Mouse (Mus musculus) lung, postnatal 0 days (tissue): ENCODE results near the gene Hist1h2bm. TPM values are rescaled to one million over a fixed set of nuclear protein-coding genes. Genes with fewer than 3 reads are reported as not detected.
"Not testable (repeated sequence)": the region's sequence is repeated elsewhere in the genome, so short reads cannot be mapped to it uniquely, and the experiment has no call there.

Source experiments
- ATAC-seq: fragments of 200-750 bp; cut with Nextera tagmentation; 2 replicates; pipeline ENCODE4 v1.8.0; 2017; ENCODE audit warnings: moderate library complexity
- DNase-seq: peaks from one replicate; pipeline ENCODE4 v3.0.0-alpha.2; 2016; ENCODE audit warnings: low spot score
- H3K27ac ChIP-seq: fragments of 300-500 bp; sonication (generic); 2 replicates; pipeline ENCODE4 v1.5.1; 2014; ENCODE audit warnings: antibody characterized with exemption, mild to moderate bottlenecking, low read length, mixed read lengths
- H3K27me3 ChIP-seq: fragments of 300-500 bp; sonication (generic); replicated peaks from 2 replicates; pipeline ENCODE4 v1.6.1; 2014; ENCODE audit warnings: low read length, mixed read lengths; ENCODE audit not compliant: insufficient read depth
- H3K36me3 ChIP-seq: fragments of 300-500 bp; sonication (generic); 2 replicates; pipeline ENCODE4 v1.6.1; 2014; ENCODE audit warnings: low read length, mixed read lengths; ENCODE audit not compliant: insufficient read depth
- H3K4me1 ChIP-seq: fragments of 300-500 bp; sonication (generic); 2 replicates; pipeline ENCODE4 v1.6.1; 2014; ENCODE audit warnings: antibody characterized with exemption, low read depth, low read length, mixed read lengths; ENCODE audit not compliant: insufficient read depth
- H3K4me2 ChIP-seq: fragments of 300-500 bp; sonication (generic); replicated peaks from 2 replicates; pipeline ENCODE4 v1.6.1; 2014; ENCODE audit warnings: low read depth, mild to moderate bottlenecking, low read length, moderate library complexity, mixed read lengths
- H3K4me3 ChIP-seq: fragments of 300-500 bp; sonication (generic); 2 replicates; pipeline ENCODE4 v1.5.1; 2014; ENCODE audit warnings: low read depth, low read length
- H3K9ac ChIP-seq: fragments of 300-500 bp; sonication (generic); replicated peaks from 2 replicates; pipeline ENCODE4 v1.6.1; 2014; ENCODE audit warnings: low read depth, mild to moderate bottlenecking
- H3K9me3 ChIP-seq: fragments of 300-500 bp; sonication (generic); 2 replicates; pipeline ENCODE4 v1.6.1; 2016; ENCODE audit warnings: low read length, mixed read lengths
- CTCF ChIP-seq: IDR thresholded peaks from 2 replicates; pipeline ENCODE4 v1.5.1; 2016; ENCODE audit warnings: antibody characterized with exemption, mild to moderate bottlenecking
- EP300 ChIP-seq: IDR thresholded peaks from 2 replicates; pipeline ENCODE4 v1.6.1; 2016; ENCODE audit warnings: antibody characterized with exemption, mild to moderate bottlenecking, control low read depth
- WGBS: fragments of 180-500 bp; shearing (Covaris S2); extraction: QIAGEN DNeasy Blood & Tissue Kit; methylation state at CpG from one replicate; pipeline ENCODE4 v1.1.7; 2014; 5-methylcytosine and 5-hydroxymethylcytosine counted together
- microRNA-seq: library from miRNA; unstranded; fragments of <30 nt; microRNA quantifications from one replicate; pipeline ENCODE4, GENCODE M21; 2016
- polyA plus RNA-seq: library from polyadenylated mRNA; unstranded; fragments of >200 nt; fragmentation: Nextera tagmentation; extraction: Ambion mirVana; gene quantifications from 2 replicates; pipeline ENCODE4 v1.2.1, GENCODE M21; 2015

Gene Hist1h2bm
- polyA plus RNA-seq, 1 experiment from 2014 or later = 0.66 TPM

GRCm38 (mm10) chr13:21753524-21754285 lies 31.9 kb downstream of the Hist1h2bm start, which contains the start of the genes Hist1h2ak and Hist1h2bn:
TSS of gene Hist1h2ak (minus strand) at chr13:21753827.
TSS of gene Hist1h2bn (plus strand) at chr13:21754123.
- H3K9me3 ChIP-seq, H3K36me3 ChIP-seq, H3K4me1 ChIP-seq, H3K27me3 ChIP-seq: not testable (repeated sequence)
- Histone ChIP-seq H3K4me3 (peak within 1 kb of the TSS; percentile 52), H3K9ac (peak within 1 kb of the TSS; percentile 26), H3K4me2 (peak within 1 kb of the TSS; percentile 66), H3K27ac (peak within 1 kb of the TSS; percentile 81)
- TF ChIP-seq EP300 = 0 out of 2 replicates have a peak, but pooled peaks have one; percentile 33
- peak; percentile 51 for TF ChIP-seq CTCF
- ATAC-seq = peak; percentile 94
- peak; percentile 98 for DNase-seq
- under 1% methylated on average over 28 of the region's 50 CpGs for WGBS

- under 1% methylated on average over 9 of the region's 26 CpGs for WGBS
- ATAC-seq = peak; percentile 15; the same call in 1 of the 2 replicates
Measured at GRCm38 (mm10) chr13:21754294-21755001, 32.6 kb downstream of the Hist1h2bm start.

GRCm38 (mm10) chr13:21755707-21756106 lies 33.9 kb downstream of the Hist1h2bm start:
- no peak for TF ChIP-seq CTCF
- TF ChIP-seq EP300 = no peak
- no peak overlapping the region for H3K9ac ChIP-seq
- H3K4me1 ChIP-seq = no peaks in the 10 kb centered on the region; the same call in 1 of the 2 replicates
- H3K36me3 ChIP-seq = no peaks in the 10 kb centered on the region
- no peak overlapping the region for H3K4me2 ChIP-seq
- H3K9me3 ChIP-seq = no peaks in the 10 kb centered on the region
- DNase-seq (no peak), ATAC-seq (no peak)
- H3K27ac ChIP-seq = no peak overlapping the region
- H3K4me3 ChIP-seq = no peak overlapping the region
- 42% methylated on average over 1 of the region's 1 CpGs for WGBS
- H3K27me3 ChIP-seq = no peaks in the 10 kb centered on the region

More at GRCm38 (mm10) chr13:21754294-21755001, 32.6 kb downstream of the Hist1h2bm start:
- not testable (repeated sequence) for H3K9me3 ChIP-seq, H3K4me1 ChIP-seq, H3K36me3 ChIP-seq, H3K27me3 ChIP-seq
- H3K4me2 ChIP-seq = peak overlapping the region; percentile 66
- 0 out of 2 replicates have a peak overlapping the region, but pooled peaks have one; percentile 9 for H3K9ac ChIP-seq
- H3K4me3 ChIP-seq = peak overlapping the region; percentile 52
- H3K27ac ChIP-seq = peak overlapping the region; percentile 75; the same call in 1 of the 2 replicates
- DNase-seq = peak; percentile 58

Small RNA genes within 50 kb of the gene (microRNA-seq; reads per million reads assigned to microRNA genes)
- gene Gm44357 = not detected
- not detected for gene Gm44367
- gene Gm44454 = not detected

Other genes with a start within 250 kb of the Hist1h2bm start
- gene Zkscan4, start 243.1 kb upstream of the Hist1h2bm start, polyA plus RNA-seq = 5.1 and 5.2 TPM in 2 replicates
- gene Gm10065, start 242.6 kb upstream of the Hist1h2bm start, polyA plus RNA-seq = not detected in 2 replicates
- 0.31 and 0.39 TPM in 2 replicates for gene AK157302, start 226.8 kb upstream of the Hist1h2bm start, polyA plus RNA-seq
- gene Gm11273, start 220.6 kb upstream of the Hist1h2bm start, polyA plus RNA-seq = 3.3 and 5.8 TPM in 2 replicates
- gene Zkscan8, start 190.9 kb upstream of the Hist1h2bm start, polyA plus RNA-seq = 3.1 and 3.4 TPM in 2 replicates
- 0.06 TPM in 1 of 2 replicates, not detected in the other for gene Olfr1366, start 179.2 kb upstream of the Hist1h2bm start, polyA plus RNA-seq
- gene Olfr1535, start 162.2 kb upstream of the Hist1h2bm start, polyA plus RNA-seq = 0.05 TPM in 1 of 2 replicates, not detected in the other
- gene Olfr1364, start 140.3 kb upstream of the Hist1h2bm start, polyA plus RNA-seq = not detected in 2 replicates
- gene Olfr1362, start 108.0 kb upstream of the Hist1h2bm start, polyA plus RNA-seq = not detected in 2 replicates
- not detected in 2 replicates for gene Olfr11, start 79.5 kb upstream of the Hist1h2bm start, polyA plus RNA-seq
- not detected in 2 replicates for gene Olfr1361, start 58.7 kb upstream of the Hist1h2bm start, polyA plus RNA-seq
- not detected in 2 replicates for gene Olfr1360, start 44.6 kb upstream of the Hist1h2bm start, polyA plus RNA-seq
- not detected in 2 replicates for gene Olfr1359, start 23.9 kb upstream of the Hist1h2bm start, polyA plus RNA-seq
- gene Hist1h2bl, start 5.9 kb upstream of the Hist1h2bm start, polyA plus RNA-seq = not detected in 2 replicates
- gene Hist1h2ai, start 5.6 kb upstream of the Hist1h2bm start, polyA plus RNA-seq = 5.4 TPM in 1 of 2 replicates, not detected in the other
- gene Hist1h3h, start 4.4 kb upstream of the Hist1h2bm start, polyA plus RNA-seq = 2.0 TPM in 1 of 2 replicates, not detected in the other
- gene Hist1h4j, start 13.0 kb downstream of the Hist1h2bm start, polyA plus RNA-seq = not detected in 2 replicates
- gene Hist1h4k, start 28.5 kb downstream of the Hist1h2bm start, polyA plus RNA-seq = 0.84 and 0.89 TPM in 2 replicates
- gene Hist1h2ak, start 31.8 kb downstream of the Hist1h2bm start, polyA plus RNA-seq = 7.5 and 9.4 TPM in 2 replicates
- 1.1 and 1.3 TPM in 2 replicates for gene Hist1h2bn, start 32.1 kb downstream of the Hist1h2bm start, polyA plus RNA-seq
- 1.4 and 2.4 TPM in 2 replicates for gene Hist1h1b, start 58.6 kb downstream of the Hist1h2bm start, polyA plus RNA-seq
- 14.5 and 16.9 TPM in 2 replicates for gene Hist1h3i, start 61.3 kb downstream of the Hist1h2bm start, polyA plus RNA-seq
- gene Hist1h2an, start 65.2 kb downstream of the Hist1h2bm start, polyA plus RNA-seq = 1.3 TPM in 1 of 2 replicates, not detected in the other
- gene Hist1h2bp, start 65.4 kb downstream of the Hist1h2bm start, polyA plus RNA-seq = 0.61 and 0.95 TPM in 2 replicates
- gene Hist1h2bq, start 88.2 kb downstream of the Hist1h2bm start, polyA plus RNA-seq = 3.0 and 4.5 TPM in 2 replicates
- not detected in 2 replicates for gene Hist1h2ao, start 88.4 kb downstream of the Hist1h2bm start, polyA plus RNA-seq
- gene Hist1h4m, start 89.7 kb downstream of the Hist1h2bm start, polyA plus RNA-seq = 0.90 TPM in 1 of 2 replicates, not detected in the other
- gene Hist1h4n, start 110.2 kb downstream of the Hist1h2bm start, polyA plus RNA-seq = 4.6 and 6.0 TPM in 2 replicates
- 382 and 386 TPM in 2 replicates for gene Hist1h2ap, start 111.5 kb downstream of the Hist1h2bm start, polyA plus RNA-seq
- gene Hist1h2br, start 111.7 kb downstream of the Hist1h2bm start, polyA plus RNA-seq = 3.0 and 3.8 TPM in 2 replicates
- 2.5 and 3.4 TPM in 2 replicates for gene Zfp184, start 223.1 kb downstream of the Hist1h2bm start, polyA plus RNA-seq